Mouse (Mus musculus) midbrain, embryonic 16.5 days (tissue): ENCODE measurements around the gene Serpinb1a. TPM values are rescaled to one million over a fixed set of nuclear protein-coding genes. Genes with fewer than 3 reads are reported as not detected.
"Not testable (repeated sequence)": the region's sequence is repeated elsewhere in the genome, so short reads cannot be mapped to it uniquely, and the experiment has no call there.

Source experiments
- ATAC-seq: fragments of 200-750 bp; cut with Nextera tagmentation; 2 replicates; pipeline ENCODE4 v1.8.0; 2017; ENCODE audit warnings: moderate TSS enrichment
- H3K27ac ChIP-seq: fragments of 300-500 bp; sonication (generic); 2 replicates; pipeline ENCODE4 v1.5.1; 2014; ENCODE audit warnings: mild to moderate bottlenecking, low read length, mixed read lengths
- H3K27me3 ChIP-seq: fragments of 300-500 bp; sonication (generic); 2 replicates; pipeline ENCODE4 v1.6.1; 2014; ENCODE audit warnings: low read depth, low read length, mixed read lengths; ENCODE audit not compliant: control insufficient read depth, insufficient read depth
- H3K36me3 ChIP-seq: fragments of 300-500 bp; sonication (generic); 2 replicates; pipeline ENCODE4 v1.6.1; 2014; ENCODE audit warnings: mild to moderate bottlenecking, low read length, moderate library complexity, mixed read lengths; ENCODE audit not compliant: control insufficient read depth, insufficient read depth
- H3K4me1 ChIP-seq: fragments of 300-500 bp; sonication (generic); 2 replicates; pipeline ENCODE4 v1.6.1; 2014; ENCODE audit warnings: mild to moderate bottlenecking, low read length, mixed read lengths; ENCODE audit not compliant: control insufficient read depth, insufficient read depth
- H3K4me2 ChIP-seq: fragments of 300-500 bp; sonication (generic); 2 replicates; pipeline ENCODE4 v1.6.1; 2014; ENCODE audit warnings: mild to moderate bottlenecking, low read length, mixed read lengths
- H3K4me3 ChIP-seq: fragments of 300-500 bp; sonication (generic); 2 replicates; pipeline ENCODE4 v1.5.1; 2014; ENCODE audit warnings: low read depth, mild to moderate bottlenecking, low read length, moderate library complexity, mixed read lengths
- H3K9ac ChIP-seq: fragments of 300-500 bp; sonication (generic); 2 replicates; pipeline ENCODE4 v1.6.1; 2014; ENCODE audit warnings: low read depth, low read length, mixed read lengths
- H3K9me3 ChIP-seq: fragments of 300-500 bp; sonication (generic); replicated peaks from 2 replicates; pipeline ENCODE4 v1.6.1; 2014; ENCODE audit warnings: mild to moderate bottlenecking, low read length, mixed read lengths; ENCODE audit not compliant: control insufficient read depth, poor library complexity, severe bottlenecking
- WGBS: fragments of 180-500 bp; shearing (Covaris S2); extraction: QIAGEN DNeasy Blood & Tissue Kit; methylation state at CpG from one replicate; pipeline ENCODE4 v1.1.7; 2014; 5-methylcytosine and 5-hydroxymethylcytosine counted together
- polyA plus RNA-seq: library from polyadenylated mRNA; unstranded; fragments of >200 nt; fragmentation: Nextera tagmentation; extraction: Ambion mirVana; gene quantifications from 2 replicates; pipeline ENCODE4 v1.2.1, GENCODE M21; 2015

The Serpinb1a gene
- polyA plus RNA-seq, 1 experiment from 2014 or later: 2.3 TPM

DNA sequence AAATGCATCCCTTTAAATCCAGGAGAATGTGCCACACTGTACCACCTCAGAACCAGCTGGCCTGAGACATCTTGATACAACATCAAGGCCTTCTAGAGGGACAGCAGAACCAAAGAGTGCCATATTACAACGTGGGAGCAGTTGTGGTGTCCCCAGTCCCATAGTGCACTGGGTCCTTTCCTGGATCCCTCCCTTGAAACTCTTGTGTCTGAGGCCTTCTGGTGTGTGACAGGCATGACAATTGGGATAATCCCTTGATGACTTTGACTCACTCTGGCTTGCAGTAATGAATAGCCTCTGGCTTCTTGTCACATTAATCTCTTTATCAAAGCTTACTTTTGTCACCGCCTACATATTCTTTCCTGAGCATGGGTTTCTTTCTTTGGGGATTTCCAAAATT lies 16.0 kb upstream of the Serpinb1a start:
- H3K27ac ChIP-seq: no peak overlapping the region
- WGBS: 20% methylated on average over 2 of the region's 2 CpGs
- H3K4me1 ChIP-seq: no peaks in the 10 kb centered on the region
- no peaks in the 10 kb centered on the region for H3K9me3 ChIP-seq
- H3K27me3 ChIP-seq: no peaks in the 10 kb centered on the region
- H3K4me3 ChIP-seq: no peak overlapping the region
- no peak overlapping the region for H3K4me2 ChIP-seq
- no peaks in the 10 kb centered on the region for H3K36me3 ChIP-seq
- ATAC-seq: 0 out of 2 replicates have a peak, but pooled peaks have one; percentile 39
- no peak overlapping the region for H3K9ac ChIP-seq

DNA sequence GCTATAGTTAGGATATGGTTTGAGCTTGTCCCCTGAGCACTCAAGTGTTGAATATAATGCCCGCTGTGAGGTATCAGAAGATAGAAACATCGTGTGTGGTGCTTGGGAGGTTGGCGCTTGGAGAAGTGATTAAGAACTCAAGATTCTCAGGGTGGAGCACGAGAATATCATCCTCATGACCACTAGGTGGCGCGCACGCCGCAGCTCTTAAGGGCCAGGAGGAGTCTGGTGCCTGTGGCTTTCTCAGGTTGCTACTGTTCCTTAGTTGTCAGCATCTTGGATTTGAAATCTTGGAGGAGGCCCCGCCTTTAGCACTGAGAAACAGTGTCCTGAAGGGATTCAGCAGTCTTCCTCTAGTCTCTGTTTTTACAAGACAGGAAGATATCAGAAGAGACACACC lies 15.5 kb upstream of the Serpinb1a start:
- no peak overlapping the region for H3K4me2 ChIP-seq

DNA sequence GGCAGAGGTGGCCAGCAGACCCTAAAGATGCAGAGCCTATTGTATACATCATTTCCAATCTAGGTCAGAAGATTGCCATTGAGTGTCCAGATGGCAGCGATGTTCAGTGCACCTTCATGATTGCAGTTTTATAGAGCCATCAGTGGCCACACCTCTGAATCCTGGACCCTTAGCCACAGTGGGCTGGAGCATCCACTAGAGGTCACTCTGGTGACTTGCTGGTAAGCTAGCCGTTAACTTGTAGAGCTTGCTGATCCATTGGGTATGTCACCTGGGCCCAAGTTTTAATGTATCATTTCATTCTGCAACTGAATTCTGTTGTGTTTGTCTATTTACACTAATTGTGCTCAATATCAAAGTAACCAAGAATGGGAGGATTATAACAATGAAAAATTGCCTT lies 14.6 kb upstream of the Serpinb1a start:
- Histone ChIP-seq H3K4me3 (no peak overlapping the region), H3K4me2 (no peak overlapping the region), H3K27ac (no peak overlapping the region), H3K9me3 (no peaks in the 10 kb centered on the region), H3K27me3 (no peaks in the 10 kb centered on the region), H3K4me1 (no peaks in the 10 kb centered on the region), H3K36me3 (no peaks in the 10 kb centered on the region), H3K9ac (no peak overlapping the region)
- 71% methylated on average over 2 of the region's 2 CpGs for WGBS
- ATAC-seq: no peak

More for the DNA sequence above, 15.5 kb upstream of the Serpinb1a start:
- Histone ChIP-seq H3K4me1 (no peaks in the 10 kb centered on the region), H3K9ac (no peak overlapping the region), H3K4me3 (no peak overlapping the region), H3K9me3 (no peaks in the 10 kb centered on the region), H3K27me3 (no peaks in the 10 kb centered on the region), H3K36me3 (no peaks in the 10 kb centered on the region), H3K27ac (no peak overlapping the region)
- ATAC-seq: peak; percentile 94
- 5% methylated on average over 9 of the region's 9 CpGs for WGBS

DNA sequence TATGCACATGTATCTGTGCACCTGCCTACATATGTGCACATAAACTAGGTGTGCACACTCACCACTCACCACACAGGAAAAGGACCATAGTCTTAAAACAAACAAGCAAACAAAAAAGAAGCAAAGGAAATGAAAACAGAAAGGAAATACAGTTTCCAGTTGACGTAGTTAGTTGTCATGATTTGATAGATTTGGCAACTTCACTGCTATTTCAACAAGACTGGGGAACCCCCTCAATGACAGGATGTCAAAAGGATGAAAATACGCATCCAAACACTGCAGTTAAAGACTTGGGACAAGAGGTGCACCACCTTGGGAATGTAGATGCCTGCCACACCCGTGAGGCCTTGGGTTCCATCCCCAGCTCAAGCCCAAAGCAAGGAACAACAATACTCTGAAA lies 13.5 kb upstream of the Serpinb1a start:
- WGBS: 94% methylated on average over 2 of the region's 3 CpGs
- ATAC-seq, H3K9ac ChIP-seq, H3K4me3 ChIP-seq, H3K36me3 ChIP-seq, H3K27me3 ChIP-seq, H3K27ac ChIP-seq, H3K4me1 ChIP-seq, H3K4me2 ChIP-seq, H3K9me3 ChIP-seq: not testable (repeated sequence)

DNA sequence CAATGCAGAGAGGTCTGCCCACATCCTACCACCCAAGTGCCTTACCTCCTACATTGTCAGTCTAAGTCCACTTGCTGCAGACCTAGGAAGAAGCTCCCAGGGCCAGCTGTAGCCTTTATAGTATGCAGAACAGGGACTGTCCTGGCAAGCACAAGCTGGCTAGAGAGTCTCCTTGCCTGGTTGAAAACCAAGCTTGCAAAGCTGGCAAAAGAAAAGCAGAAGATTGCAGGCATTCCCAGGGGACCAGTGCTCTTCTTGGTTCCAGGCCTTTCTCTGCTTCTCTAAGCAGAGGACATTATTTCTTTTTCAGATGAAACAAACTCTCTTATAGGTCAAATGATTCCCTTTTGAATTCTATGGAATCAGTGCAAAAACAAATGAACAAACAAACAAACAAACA lies 12.5 kb upstream of the Serpinb1a start:
- Histone ChIP-seq H3K4me1 (no peaks in the 10 kb centered on the region), H3K27me3 (no peaks in the 10 kb centered on the region), H3K9ac (no peak overlapping the region), H3K9me3 (no peaks in the 10 kb centered on the region), H3K4me2 (no peak overlapping the region), H3K27ac (no peak overlapping the region), H3K4me3 (no peak overlapping the region), H3K36me3 (no peaks in the 10 kb centered on the region)
- no peak for ATAC-seq

DNA sequence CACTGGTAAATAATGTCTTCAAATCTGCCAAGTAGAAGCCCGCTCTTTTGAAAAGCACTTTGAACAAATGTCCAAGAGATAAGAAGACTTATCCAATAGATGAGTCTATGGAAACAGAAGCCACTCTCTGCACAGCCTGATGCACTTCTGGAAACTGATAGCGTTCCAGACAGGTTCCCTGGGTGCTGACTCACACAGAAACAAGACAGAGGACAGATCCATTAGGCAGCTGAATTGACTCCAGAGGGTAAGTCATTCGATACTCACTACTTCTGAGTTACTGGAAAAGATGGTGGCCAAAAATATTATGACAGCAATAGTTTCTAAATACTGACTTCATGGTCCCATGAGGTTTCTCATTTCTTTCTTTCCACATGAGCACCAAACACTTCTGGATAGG lies 9.8 kb upstream of the Serpinb1a start:
- H3K27ac ChIP-seq: no peak overlapping the region
- no peaks in the 10 kb centered on the region for H3K4me1 ChIP-seq
- 0 out of 2 replicates have a peak, but pooled peaks cover 3% of the 10 kb centered on the region for H3K27me3 ChIP-seq
- H3K4me2 ChIP-seq: no peak overlapping the region
- no peak for ATAC-seq
- no peaks in the 10 kb centered on the region for H3K9me3 ChIP-seq
- no peaks in the 10 kb centered on the region for H3K36me3 ChIP-seq
- H3K4me3 ChIP-seq: no peak overlapping the region
- no peak overlapping the region for H3K9ac ChIP-seq
- 86% methylated on average over 3 of the region's 3 CpGs for WGBS

DNA sequence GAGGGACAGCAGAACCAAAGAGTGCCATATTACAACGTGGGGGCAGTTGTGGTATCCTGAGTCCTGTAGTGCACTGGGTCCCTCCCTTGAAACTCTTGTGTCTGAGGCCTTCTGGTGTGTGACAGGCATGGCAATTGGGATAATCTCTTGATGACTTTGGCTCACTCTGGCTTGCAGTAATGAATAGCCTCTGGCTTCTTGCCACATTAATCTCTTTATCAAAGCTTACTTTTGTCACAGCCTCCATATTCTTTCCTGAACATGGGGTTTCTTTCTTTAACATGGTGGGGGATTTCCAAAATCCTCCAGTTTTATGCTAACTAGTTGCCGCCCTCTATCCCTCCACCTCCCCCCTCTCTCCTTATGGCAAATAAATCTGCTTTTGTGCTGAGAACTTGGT lies 2.1 kb upstream of the Serpinb1a start:
- Histone ChIP-seq H3K4me2 (no peak overlapping the region), H3K4me1 (no peaks in the 10 kb centered on the region), H3K27me3 (peaks cover 6% of the 10 kb centered on the region), H3K27ac (no peak overlapping the region), H3K36me3 (no peaks in the 10 kb centered on the region), H3K9me3 (no peaks in the 10 kb centered on the region), H3K4me3 (no peak overlapping the region), H3K9ac (no peak overlapping the region)
- peak; percentile 92 for ATAC-seq
- WGBS: 20% methylated on average over 2 of the region's 2 CpGs

DNA sequence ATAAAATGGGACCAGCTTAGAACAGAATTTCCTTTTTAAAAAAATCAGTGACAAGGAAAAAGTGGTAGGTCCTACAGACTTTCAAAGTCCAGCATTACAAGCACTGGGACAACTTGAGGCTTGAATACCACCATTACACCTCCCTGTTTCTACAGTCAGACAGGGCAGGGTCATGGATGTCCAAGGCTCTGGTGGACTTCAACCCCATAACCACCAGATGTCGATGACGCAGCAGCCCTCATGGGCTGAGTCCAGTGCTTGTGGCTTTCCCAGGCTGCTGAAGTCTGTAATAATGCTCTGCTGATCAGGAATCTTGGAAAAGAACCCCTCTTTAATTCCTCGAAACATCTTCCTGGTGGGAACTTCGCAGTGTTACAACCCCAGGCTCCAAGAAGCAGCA lies 1.6 kb upstream of the Serpinb1a start:
- H3K9ac ChIP-seq: no peak overlapping the region
- no peaks in the 10 kb centered on the region for H3K9me3 ChIP-seq
- H3K27ac ChIP-seq: no peak overlapping the region
- H3K36me3 ChIP-seq: no peaks in the 10 kb centered on the region
- H3K4me3 ChIP-seq: no peak overlapping the region
- H3K27me3 ChIP-seq: peaks cover 6% of the 10 kb centered on the region
- H3K4me2 ChIP-seq: no peak overlapping the region
- 76% methylated on average over 4 of the region's 4 CpGs for WGBS
- H3K4me1 ChIP-seq: no peaks in the 10 kb centered on the region
- ATAC-seq: no peak

DNA sequence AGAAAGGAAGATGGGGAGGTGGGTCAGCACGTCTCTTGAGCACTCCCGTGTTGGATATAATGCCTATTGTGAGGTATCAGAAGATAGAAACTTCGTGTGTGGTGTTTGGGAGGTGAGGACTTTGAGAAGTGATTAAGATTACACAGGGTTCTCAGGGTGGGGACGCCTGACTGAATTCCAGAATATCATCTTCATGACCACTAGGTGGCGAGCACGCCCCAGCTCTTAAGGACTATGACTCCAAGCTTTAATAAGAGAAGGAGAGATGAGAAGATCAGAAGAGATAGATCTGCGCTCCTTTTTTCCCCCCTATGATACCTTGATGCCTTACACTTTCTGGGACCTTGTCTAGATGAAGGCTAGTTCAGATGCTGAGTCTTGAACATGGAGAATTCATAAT lies 982 bp upstream of the Serpinb1a start:
- Histone ChIP-seq H3K27ac (no peak overlapping the region), H3K4me3 (no peak overlapping the region), H3K4me2 (no peak overlapping the region), H3K9ac (no peak overlapping the region), H3K9me3 (no peaks in the 10 kb centered on the region), H3K4me1 (no peaks in the 10 kb centered on the region), H3K36me3 (no peaks in the 10 kb centered on the region), H3K27me3 (peaks cover 3% of the 10 kb centered on the region)
- WGBS: 9% methylated on average over 7 of the region's 7 CpGs
- ATAC-seq: peak; percentile 67; the same call in 1 of the 2 replicates

DNA sequence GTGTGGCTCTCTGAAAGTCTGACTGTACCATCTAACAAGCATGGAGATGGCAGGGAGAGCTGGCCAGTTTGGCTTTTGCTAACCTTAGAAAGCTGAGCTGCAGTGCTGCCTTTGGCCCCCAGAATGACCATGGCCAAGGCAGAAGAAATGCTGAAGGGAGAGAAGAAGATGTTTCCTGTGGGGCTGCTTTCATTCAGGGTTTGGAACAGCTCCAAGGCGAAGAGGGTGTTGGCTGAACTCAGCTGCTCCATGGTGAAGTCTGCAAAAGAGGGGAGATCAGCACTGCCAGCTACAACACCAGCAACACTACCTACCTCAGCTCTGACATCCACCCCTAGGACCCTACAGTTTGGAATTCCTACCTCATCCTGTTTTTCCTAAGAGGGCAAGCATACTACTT lies 829 bp downstream of the Serpinb1a start:
- H3K27me3 ChIP-seq: peaks cover 3% of the 10 kb centered on the region
- H3K36me3 ChIP-seq: no peaks in the 10 kb centered on the region
- H3K9me3 ChIP-seq: no peaks in the 10 kb centered on the region
- H3K4me3 ChIP-seq: no peak overlapping the region
- 86% methylated on average over 1 of the region's 1 CpGs for WGBS
- no peak for ATAC-seq
- no peaks in the 10 kb centered on the region for H3K4me1 ChIP-seq
- no peak overlapping the region for H3K4me2 ChIP-seq
- H3K9ac ChIP-seq: no peak overlapping the region
- no peak overlapping the region for H3K27ac ChIP-seq
